Mouse (Mus musculus) right cerebral cortex, adult 18-20 months (tissue): ENCODE measurements around the gene Mapk3.
A peak's percentile ranks its signal among the peaks of the same experiment; 100 is the strongest.
"Not testable (repeated sequence)": the region's sequence is repeated elsewhere in the genome, so short reads cannot be mapped to it uniquely, and the experiment has no call there.

Source experiments
- DNase-seq: peaks from one replicate; pipeline ENCODE4 v3.0.0; 2022; ENCODE audit warnings: mixed read lengths

Gene Mapk3

DNA sequence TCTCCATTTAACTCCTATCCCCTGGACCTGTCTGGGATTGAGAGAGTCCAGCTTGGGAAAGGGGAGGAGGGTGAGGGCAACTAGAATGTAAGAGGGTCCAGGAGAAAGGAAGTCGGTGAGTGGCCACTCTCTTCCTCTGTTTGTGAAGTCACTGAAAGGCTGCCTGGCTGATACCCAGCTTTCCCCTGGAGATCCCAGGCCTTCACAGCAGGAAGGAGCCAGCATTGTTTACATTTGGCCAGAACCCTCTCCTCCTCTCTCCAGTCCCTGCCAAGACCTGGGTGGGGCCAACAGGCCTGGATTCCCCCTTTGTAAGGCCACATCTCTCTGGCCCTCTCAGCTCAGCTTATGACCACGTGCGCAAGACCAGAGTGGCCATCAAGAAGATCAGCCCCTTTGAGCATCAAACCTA lies 996 bp downstream of the Mapk3 start:
- no peak for DNase-seq

- no peak for DNase-seq
Measured at GRCm38 (mm10) chr7:126760956-126761355, 1.6 kb downstream of the Mapk3 start.

- DNase-seq = no peak
Measured at GRCm38 (mm10) chr7:126761529-126762067, 2.2 kb downstream of the Mapk3 start.

- peak; percentile 77 for DNase-seq
Measured at GRCm38 (mm10) chr7:126762471-126763008, 3.1 kb downstream of the Mapk3 start.

DNA sequence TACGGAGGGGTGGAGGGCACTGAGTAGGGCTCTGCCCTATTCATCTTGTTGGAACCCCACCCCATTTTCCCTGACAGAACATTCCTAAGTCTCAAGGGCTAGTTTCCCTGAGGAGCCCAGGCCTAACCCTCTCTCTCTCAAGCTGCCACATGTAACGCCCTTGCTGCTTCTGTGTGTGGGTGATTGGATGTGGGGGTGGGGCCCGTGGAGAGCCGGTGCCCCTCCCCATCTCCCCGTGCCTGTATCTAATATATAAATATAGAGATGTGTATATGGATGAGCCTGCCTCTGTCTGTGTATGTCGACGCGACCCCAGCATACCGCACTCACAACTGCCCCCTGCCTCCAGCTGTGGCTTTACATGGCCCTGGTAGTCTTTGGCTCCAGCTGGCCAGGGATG lies 6.1 kb downstream of the Mapk3 start:
- DNase-seq = no peak

DNA sequence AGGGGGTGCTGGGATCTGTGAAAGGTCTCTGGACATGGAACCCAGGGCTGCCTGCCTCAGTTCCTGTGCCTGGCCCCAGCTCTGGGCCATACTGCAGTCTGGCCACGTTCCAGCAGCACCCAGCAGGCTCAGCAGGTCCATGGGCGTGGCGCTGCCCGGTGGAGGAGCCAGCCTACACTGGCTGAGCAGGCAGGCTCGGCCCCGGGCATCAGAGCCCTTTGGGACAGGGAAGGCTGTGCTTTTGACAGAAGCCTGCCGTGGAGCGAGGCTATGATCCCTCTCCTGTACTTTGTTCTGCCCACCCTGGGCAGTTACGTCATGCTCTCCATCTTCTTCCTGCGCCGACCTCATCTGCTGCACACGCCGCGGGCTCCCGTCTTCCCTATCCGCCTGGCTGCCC lies 6.8 kb downstream of the Mapk3 start, which contains the start of gene Gdpd3:
Gene Gdpd3, plus strand, starts transcription at position 134 of the 400 bp plus-strand sequence.
- no peak for DNase-seq

DNA sequence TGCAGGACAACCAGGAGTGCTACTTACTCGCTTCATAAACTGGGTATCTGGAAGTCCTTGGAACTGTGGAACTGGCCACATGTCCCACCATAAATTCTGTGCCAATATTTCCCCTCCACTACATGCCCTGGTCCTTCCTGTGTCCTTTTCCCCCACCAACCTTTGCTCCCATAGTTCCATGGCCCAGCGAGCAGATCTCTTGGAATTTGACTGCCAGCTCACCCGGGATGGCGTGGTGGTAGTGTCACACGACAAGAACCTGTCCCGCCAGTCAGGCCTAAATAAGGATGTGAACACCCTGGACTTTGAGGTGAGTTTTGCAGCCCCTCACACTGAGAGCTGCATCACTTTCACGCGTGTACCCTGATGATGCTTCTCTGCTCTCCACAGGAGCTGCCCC lies 7.6 kb downstream of the Mapk3 start:
- DNase-seq = no peak

DNA sequence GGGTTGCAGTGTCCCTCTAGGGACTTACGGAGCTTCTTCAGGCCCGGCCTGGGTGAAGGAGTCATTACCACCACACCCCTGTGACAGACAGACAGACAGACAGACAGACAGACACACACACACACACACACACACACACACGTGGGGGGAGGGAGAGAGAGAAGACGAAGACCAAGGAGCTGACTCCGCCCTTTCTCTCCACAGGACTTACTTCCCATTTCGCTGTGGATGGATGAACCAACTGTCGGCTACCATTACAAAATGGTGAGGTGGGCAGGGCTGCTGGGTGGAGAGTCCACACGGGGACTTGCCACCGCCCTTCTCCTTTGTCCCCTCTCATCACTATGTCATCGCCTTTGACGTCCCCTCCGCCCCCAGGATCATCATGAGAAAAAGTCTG lies 11.4 kb downstream of the Mapk3 start:
- no peak for DNase-seq

DNA sequence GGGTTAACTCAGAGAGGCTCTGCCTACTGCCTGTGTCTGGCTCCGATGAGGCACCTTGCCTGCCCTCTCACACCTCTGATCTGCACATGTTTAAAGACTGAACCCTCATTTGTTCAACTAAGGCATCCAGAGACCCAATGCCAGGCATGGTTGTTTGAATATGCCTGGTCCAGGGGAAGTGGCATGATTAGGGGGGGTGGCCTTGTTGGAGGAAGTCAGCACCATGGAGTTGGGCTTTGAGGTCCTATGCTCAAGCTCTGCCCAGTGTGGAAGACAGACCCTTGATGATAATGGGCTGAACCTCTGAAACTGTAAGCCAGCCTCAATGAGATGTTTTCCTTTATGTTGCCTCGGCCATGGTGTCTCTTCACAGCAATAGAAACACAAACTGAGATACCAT lies 13.9 kb downstream of the Mapk3 start:
- no peak for DNase-seq

DNA sequence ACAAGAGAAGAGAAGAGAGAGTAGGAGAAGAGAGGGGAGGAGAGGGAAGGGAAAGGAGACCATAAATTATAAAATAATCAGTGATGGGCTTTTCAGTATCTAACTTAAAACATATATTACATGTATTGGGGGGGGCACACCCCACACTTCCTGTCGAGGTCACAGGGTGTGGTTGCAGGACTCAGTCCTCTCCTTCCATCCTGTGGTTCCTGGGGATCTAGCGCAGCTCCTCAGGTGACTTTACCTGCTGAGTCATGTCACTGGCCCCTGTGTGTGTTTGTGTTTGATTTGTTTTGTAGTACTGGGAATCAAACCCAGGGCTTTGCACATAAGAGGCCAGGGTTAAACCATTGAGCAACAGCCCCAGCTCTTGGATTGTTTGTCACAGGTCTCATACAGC lies 15.1 kb downstream of the Mapk3 start:
- DNase-seq = no peak

DNA sequence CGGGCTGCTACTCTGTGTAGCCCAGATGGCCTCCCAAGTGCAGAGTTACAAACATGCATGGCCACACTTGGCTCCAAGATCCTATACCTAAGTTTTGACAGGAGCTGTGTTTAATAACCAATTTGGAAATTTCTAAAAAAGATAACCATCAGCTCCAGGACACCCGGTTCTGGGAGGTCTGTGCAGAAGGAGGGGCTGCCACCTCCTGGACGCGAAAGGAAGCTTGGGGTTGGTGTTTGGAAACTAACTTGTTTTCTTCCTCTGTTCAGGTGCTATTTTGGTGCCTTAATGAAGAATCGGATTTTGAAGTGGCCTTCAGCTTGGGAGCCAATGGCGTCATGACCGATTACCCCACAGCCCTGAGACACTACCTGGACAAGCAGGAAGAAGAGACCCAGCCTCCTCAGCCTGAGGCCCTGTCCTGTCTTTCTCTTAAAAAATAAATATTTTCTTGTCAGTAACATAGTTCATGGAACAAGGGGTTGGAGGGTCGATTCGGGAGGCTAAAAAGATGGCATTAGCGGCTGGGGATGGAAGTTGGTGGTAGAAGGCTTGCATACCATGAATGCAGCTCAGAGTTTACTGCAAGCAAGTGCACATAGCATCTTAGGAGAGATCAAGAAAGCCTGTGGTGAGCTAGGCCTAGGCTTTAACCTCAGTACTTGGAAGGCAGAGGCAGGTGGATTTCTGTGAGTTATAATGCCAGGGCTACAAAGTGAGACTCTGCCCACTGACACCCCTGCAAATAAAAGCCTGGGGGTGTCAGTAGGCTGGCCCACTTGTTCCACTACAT lies 16.0 kb downstream of the Mapk3 start:
- DNase-seq = no peak

DNA sequence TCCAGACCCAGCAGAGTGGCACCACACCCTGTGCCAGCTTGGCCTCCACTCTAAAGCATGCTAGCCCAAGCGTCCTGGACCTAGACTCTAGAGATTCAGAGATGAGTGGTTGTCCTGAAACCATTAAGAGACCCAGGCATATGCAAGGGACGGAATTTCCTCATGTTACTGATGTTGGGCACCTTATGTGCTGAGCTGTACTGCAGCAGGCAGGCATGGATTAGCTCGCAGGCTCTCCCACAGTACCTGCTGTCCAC lies 16.5 kb downstream of the Mapk3 start:
- no peak for DNase-seq

DNA sequence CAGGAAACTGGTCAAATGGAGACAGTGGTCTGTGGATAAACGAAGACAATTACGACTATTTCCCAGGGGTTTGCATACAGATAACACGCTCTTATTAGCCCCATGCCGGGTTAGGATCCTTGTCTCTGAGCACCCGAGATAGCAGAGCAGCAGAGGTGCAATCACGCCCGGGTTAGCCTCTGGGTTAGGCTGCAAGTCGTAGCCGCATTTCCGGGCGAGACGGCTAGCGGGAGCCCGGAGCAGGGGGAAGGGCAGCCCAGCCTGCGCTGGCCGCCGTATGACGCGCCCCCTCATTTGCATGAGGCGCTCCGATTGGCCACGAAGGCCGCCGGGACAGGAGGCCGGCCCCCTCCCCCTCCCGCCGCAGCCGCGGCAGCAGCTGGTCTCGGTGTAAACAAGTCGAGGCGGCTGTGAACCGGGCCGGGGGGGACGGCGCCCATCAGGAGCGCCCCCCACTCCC lies 17.2 kb downstream of the Mapk3 start, which contains the start of gene Ypel3:
Gene Ypel3, plus strand, starts transcription at position 358 of the 460 bp plus-strand sequence.
- DNase-seq = peak; percentile 96

DNA sequence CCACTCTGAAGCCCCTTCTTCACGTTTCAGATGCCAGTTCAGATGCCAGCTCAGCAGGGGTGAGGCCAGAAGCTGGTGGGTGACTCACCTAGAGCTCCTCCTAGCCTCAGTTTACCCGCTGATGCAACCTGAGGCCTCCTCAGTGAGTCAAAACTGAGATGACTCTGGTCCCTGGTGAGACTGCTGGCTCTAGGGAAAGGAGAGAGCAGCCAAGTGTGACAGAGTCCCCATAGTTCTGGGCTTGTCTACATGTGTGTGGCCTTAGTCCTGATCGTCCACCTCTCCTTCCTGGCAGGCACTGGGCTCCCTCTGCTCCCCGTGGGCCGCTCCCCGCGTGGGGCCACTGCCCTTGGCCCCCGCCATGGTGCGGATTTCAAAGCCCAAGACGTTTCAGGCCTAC lies 18.1 kb downstream of the Mapk3 start:
- DNase-seq = no peak

DNA sequence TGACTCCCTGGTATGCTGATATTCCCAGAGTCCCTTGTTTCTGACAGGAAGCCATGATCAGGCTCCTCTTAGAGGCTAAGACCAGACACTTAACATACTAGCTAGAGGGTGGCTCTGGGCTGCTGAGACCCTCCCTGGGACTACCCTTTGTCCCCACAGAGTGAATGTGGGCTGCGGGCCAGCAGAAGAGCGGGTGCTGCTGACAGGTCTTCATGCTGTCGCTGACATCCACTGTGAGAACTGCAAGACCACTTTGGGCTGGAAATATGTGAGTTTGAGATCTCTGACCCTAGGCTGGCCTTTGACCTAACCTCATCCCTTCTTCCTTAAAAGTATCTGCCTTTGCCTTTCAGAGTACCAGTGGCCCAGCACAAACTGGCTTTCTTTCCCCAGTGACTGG lies 18.7 kb downstream of the Mapk3 start:
- no peak for DNase-seq

- DNase-seq = not testable (repeated sequence)
Measured at GRCm38 (mm10) chr7:126779101-126779500, 19.7 kb downstream of the Mapk3 start.

GRCm38 (mm10) chr7:126779983-126780970 lies 20.9 kb downstream of the Mapk3 start:
- peak; percentile 86 for DNase-seq

GRCm38 (mm10) chr7:126780971-126781635 lies 21.7 kb downstream of the Mapk3 start, which contains the start of gene Tbx6:
TSS of gene Tbx6 (plus strand) at chr7:126781483.
- no peak for DNase-seq

GRCm38 (mm10) chr7:126781661-126782370 lies 22.4 kb downstream of the Mapk3 start:
- DNase-seq = no peak

DNA sequence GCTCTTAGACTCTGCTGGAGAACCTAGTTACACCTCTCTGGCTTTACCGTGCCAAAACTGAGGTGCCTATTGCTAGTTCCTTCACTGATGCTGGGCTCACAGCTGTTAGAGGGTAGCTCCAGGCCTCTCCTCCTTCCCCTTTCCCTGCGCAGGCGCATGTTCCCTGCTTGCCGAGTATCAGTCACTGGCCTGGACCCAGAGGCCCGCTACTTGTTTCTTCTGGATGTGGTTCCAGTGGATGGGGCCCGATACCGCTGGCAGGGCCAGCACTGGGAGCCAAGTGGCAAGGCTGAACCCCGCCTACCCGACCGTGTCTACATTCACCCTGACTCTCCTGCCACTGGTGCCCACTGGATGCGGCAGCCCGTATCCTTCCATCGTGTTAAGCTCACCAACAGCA lies 23.3 kb downstream of the Mapk3 start:
- DNase-seq = no peak

DNA sequence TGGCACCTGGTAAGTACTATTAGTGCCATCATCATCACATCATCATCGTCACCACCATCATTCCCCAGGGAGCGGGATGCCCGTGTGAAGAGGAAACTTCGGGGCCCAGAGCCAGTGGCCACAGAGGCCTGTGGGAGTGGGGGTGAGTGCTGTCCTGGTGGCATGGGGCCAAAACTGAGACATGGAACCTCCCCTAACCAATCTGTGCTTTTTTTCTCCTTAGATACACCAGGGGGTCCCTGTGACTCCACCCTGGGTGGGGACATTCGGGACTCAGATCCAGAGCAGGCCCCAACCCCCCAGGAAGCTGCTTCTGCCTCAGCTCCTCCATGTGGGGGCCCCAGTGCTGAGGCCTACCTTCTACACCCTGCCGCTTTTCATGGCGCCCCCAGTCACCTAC lies 25.1 kb downstream of the Mapk3 start:
- no peak for DNase-seq

- DNase-seq = no peak
Measured at GRCm38 (mm10) chr7:126785056-126785455, 25.7 kb downstream of the Mapk3 start.
